Mouse (Mus musculus): ENCODE measurements around the gene Exoc2. TPM values are rescaled to one million over a fixed set of nuclear protein-coding genes. Genes with fewer than 3 reads are reported as not detected.

Gene Exoc2
- total RNA-seq, 1 experiment, result 22.8 TPM

DNA sequence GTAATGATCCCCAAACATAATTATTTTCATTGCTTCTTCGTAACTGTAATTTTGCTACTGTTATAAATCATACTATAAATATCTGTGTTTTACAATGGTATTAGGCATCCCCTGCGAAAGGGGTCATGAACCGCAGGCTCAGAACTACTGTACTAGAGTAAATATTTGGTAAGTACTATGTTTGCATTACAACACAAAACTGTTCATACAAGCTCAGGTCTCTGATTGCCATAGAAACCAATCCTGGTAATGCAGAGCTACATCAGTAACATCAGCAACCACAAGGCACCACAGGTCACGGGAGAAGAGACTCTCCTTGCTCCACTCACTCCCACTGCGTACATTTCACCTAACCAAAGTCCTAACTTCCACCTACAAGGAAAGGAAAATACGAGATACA is 49.6 kb downstream of the Exoc2 start:
- in situ Hi-C loops (cut with MboI; ENCODE audit: low sequenced_read_pairs in 2 of 2, unreplicated experiment in 2 of 2), result no loop called here
- H3K4me1 ChIP-seq (ENCODE audit: control insufficient read depth in 2 of 2, insufficient read depth in 2 of 2, low read length in 2 of 2, poor library complexity in 1 of 2), result no peaks in the 10 kb centered on the region
- H3K9me3 ChIP-seq (ENCODE audit: control insufficient read depth, insufficient read depth, low read depth, low read length), result no peaks in the 10 kb centered on the region
- no peak overlapping the region for H3K4me3 ChIP-seq (ENCODE audit: insufficient read depth in 1 of 2, low read depth in 1 of 2, low read length in 2 of 2, poor library complexity in 1 of 2, severe bottlenecking in 1 of 2)
- H3K36me3 ChIP-seq (ENCODE audit: control insufficient read depth, insufficient read depth, low read length, poor library complexity, severe bottlenecking), result no peaks in the 10 kb centered on the region; the same call in 1 of the 2 replicates
- no peak for DNase-seq (ENCODE audit: low read depth, low spot score)
- H3K27ac ChIP-seq (ENCODE audit: insufficient read depth, low read depth, low read length, poor library complexity, severe bottlenecking), result no peak overlapping the region
- H3K9ac ChIP-seq (ENCODE audit: insufficient read depth, low read depth, low read length, poor library complexity, severe bottlenecking), result no peak overlapping the region
- no peak for TF ChIP-seq CHD2 (IDR thresholded peaks at IDR 0.05; ENCODE audit: low read depth, low read length)

DNA sequence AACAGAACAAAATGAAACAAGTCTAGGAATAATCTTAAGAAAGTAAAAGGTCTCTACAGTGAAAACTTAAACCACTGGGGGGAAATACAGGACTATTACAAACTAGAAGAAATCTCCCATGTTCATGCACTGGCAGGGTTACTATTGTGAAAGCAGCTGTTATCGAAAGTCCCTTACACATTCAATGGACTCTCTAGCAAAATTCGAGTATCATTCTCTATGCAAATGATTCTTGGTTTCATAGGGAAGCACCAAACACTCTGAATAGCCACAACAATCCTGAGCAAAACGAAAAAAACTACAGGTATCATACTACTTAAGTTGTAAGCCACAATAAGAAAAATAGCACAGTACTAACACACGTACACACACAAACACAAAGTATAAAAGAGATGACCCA is 52.0 kb downstream of the Exoc2 start:
- in situ Hi-C loops (cut with MboI; ENCODE audit: low sequenced_read_pairs in 2 of 2, unreplicated experiment in 2 of 2), result no loop called here
- H3K27ac ChIP-seq (ENCODE audit: insufficient read depth, low read depth, low read length, poor library complexity, severe bottlenecking), result no peak overlapping the region
- no peak overlapping the region for H3K9ac ChIP-seq (ENCODE audit: insufficient read depth, low read depth, low read length, poor library complexity, severe bottlenecking)
- H3K36me3 ChIP-seq (ENCODE audit: control insufficient read depth, insufficient read depth, low read length, poor library complexity, severe bottlenecking), result no peaks in the 10 kb centered on the region
- TF ChIP-seq ZC3H11A (IDR thresholded peaks at IDR 0.05; ENCODE audit: borderline replicate concordance, low read depth, low read length), result no peak
- no peak for TF ChIP-seq MAFK (IDR thresholded peaks at IDR 0.05; ENCODE audit: insufficient read depth, low read depth, low read length)
- H3K9me3 ChIP-seq (ENCODE audit: control insufficient read depth, insufficient read depth, low read depth, low read length), result no peaks in the 10 kb centered on the region
- H3K4me1 ChIP-seq (ENCODE audit: control insufficient read depth in 2 of 2, insufficient read depth in 2 of 2, low read length in 2 of 2, poor library complexity in 1 of 2), result no peaks in the 10 kb centered on the region
- DNase-seq (ENCODE audit: low read depth, low spot score), result no peak
- no peak overlapping the region for H3K4me3 ChIP-seq (ENCODE audit: insufficient read depth in 1 of 2, low read depth in 1 of 2, low read length in 2 of 2, poor library complexity in 1 of 2, severe bottlenecking in 1 of 2)

- Histone ChIP-seq H3K4me3 (ENCODE audit: insufficient read depth in 1 of 2, low read depth in 1 of 2, low read length in 2 of 2, poor library complexity in 1 of 2, severe bottlenecking in 1 of 2) (no peak overlapping the region), H3K27ac (ENCODE audit: insufficient read depth, low read depth, low read length, poor library complexity, severe bottlenecking) (no peak overlapping the region), H3K4me1 (ENCODE audit: control insufficient read depth in 2 of 2, insufficient read depth in 2 of 2, low read length in 2 of 2, poor library complexity in 1 of 2) (no peaks in the 10 kb centered on the region), H3K9me3 (ENCODE audit: control insufficient read depth, insufficient read depth, low read depth, low read length) (no peaks in the 10 kb centered on the region), H3K9ac (ENCODE audit: insufficient read depth, low read depth, low read length, poor library complexity, severe bottlenecking) (no peak overlapping the region), H3K36me3 (ENCODE audit: control insufficient read depth, insufficient read depth, low read length, poor library complexity, severe bottlenecking) (no peaks in the 10 kb centered on the region; the same call in 1 of the 2 replicates)
- no peak for DNase-seq (ENCODE audit: low read depth, low spot score)
- in situ Hi-C loops (cut with MboI; ENCODE audit: low sequenced_read_pairs in 2 of 2, unreplicated experiment in 2 of 2), result no loop called here
- TF ChIP-seq ZNF384 (IDR thresholded peaks at IDR 0.05; ENCODE audit: low read depth, low read length) (no peak), HCFC1 (IDR thresholded peaks at IDR 0.05; ENCODE audit: borderline replicate concordance, insufficient read depth, low read length) (no peak), MAFK (IDR thresholded peaks at IDR 0.05; ENCODE audit: insufficient read depth, low read depth, low read length) (no peak), ZC3H11A (IDR thresholded peaks at IDR 0.05; ENCODE audit: borderline replicate concordance, low read depth, low read length) (no peak), CHD2 (IDR thresholded peaks at IDR 0.05; ENCODE audit: low read depth, low read length) (no peak)
Observed at GRCm38 (mm10) chr13:30913757-30914156, 60.1 kb downstream of the Exoc2 start.

DNA sequence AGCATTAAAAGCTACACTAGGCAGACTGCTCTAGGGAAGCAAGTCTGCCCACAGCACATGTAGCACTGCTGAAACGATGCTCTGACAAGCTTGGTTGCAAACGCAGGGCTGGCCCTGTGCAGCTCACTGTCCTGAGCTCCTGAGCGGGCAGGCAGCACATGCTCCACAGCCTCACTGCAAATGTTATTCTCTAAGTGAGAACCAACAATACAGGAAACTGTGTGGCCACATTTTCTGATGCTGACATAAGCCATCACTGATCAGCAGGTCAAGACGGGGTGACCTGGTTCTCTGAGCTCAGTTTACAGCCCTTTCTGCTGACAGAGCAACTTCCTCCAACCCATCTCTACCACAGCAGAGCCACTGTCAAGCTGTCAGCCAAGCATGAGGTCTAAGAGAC is 60.9 kb downstream of the Exoc2 start:
- H3K4me1 ChIP-seq (ENCODE audit: control insufficient read depth in 2 of 2, insufficient read depth in 2 of 2, low read length in 2 of 2, poor library complexity in 1 of 2), result no peaks in the 10 kb centered on the region
- no peak for DNase-seq (ENCODE audit: low read depth, low spot score)
- no peaks in the 10 kb centered on the region for H3K9me3 ChIP-seq (ENCODE audit: control insufficient read depth, insufficient read depth, low read depth, low read length)
- in situ Hi-C loops (cut with MboI; ENCODE audit: low sequenced_read_pairs in 2 of 2, unreplicated experiment in 2 of 2), result no loop called here
- no peak for TF ChIP-seq ZC3H11A (IDR thresholded peaks at IDR 0.05; ENCODE audit: borderline replicate concordance, low read depth, low read length)
- TF ChIP-seq MAFK (IDR thresholded peaks at IDR 0.05; ENCODE audit: insufficient read depth, low read depth, low read length), result 0 out of 2 replicates have a peak, but pooled peaks have one; percentile 5
- H3K36me3 ChIP-seq (ENCODE audit: control insufficient read depth, insufficient read depth, low read length, poor library complexity, severe bottlenecking), result no peaks in the 10 kb centered on the region; the same call in 1 of the 2 replicates
- no peak overlapping the region for H3K9ac ChIP-seq (ENCODE audit: insufficient read depth, low read depth, low read length, poor library complexity, severe bottlenecking)
- H3K27ac ChIP-seq (ENCODE audit: insufficient read depth, low read depth, low read length, poor library complexity, severe bottlenecking), result no peak overlapping the region
- H3K4me3 ChIP-seq (ENCODE audit: insufficient read depth in 1 of 2, low read depth in 1 of 2, low read length in 2 of 2, poor library complexity in 1 of 2, severe bottlenecking in 1 of 2), result no peak overlapping the region

GRCm38 (mm10) chr13:30911931-30912625 is 61.8 kb downstream of the Exoc2 start:
- in situ Hi-C loops (cut with MboI; ENCODE audit: low sequenced_read_pairs in 2 of 2, unreplicated experiment in 2 of 2), result no loop called here
- no peaks in the 10 kb centered on the region for H3K9me3 ChIP-seq (ENCODE audit: control insufficient read depth, insufficient read depth, low read depth, low read length)
- TF ChIP-seq CHD2 (IDR thresholded peaks at IDR 0.05; ENCODE audit: low read depth, low read length) (no peak), ZNF384 (IDR thresholded peaks at IDR 0.05; ENCODE audit: low read depth, low read length) (no peak), HCFC1 (IDR thresholded peaks at IDR 0.05; ENCODE audit: borderline replicate concordance, insufficient read depth, low read length) (no peak), MAFK (IDR thresholded peaks at IDR 0.05; ENCODE audit: insufficient read depth, low read depth, low read length) (no peak), ZC3H11A (IDR thresholded peaks at IDR 0.05; ENCODE audit: borderline replicate concordance, low read depth, low read length) (no peak)

More at GRCm38 (mm10) chr13:30911931-30912625, 61.8 kb downstream of the Exoc2 start:
- H3K4me3 ChIP-seq (ENCODE audit: insufficient read depth in 1 of 2, low read depth in 1 of 2, low read length in 2 of 2, poor library complexity in 1 of 2, severe bottlenecking in 1 of 2), result no peak overlapping the region
- no peak for DNase-seq (ENCODE audit: low read depth, low spot score)
- no peaks in the 10 kb centered on the region; the same call in 1 of the 2 replicates for H3K36me3 ChIP-seq (ENCODE audit: control insufficient read depth, insufficient read depth, low read length, poor library complexity, severe bottlenecking)
- no peak overlapping the region for H3K9ac ChIP-seq (ENCODE audit: insufficient read depth, low read depth, low read length, poor library complexity, severe bottlenecking)
- no peak overlapping the region for H3K27ac ChIP-seq (ENCODE audit: insufficient read depth, low read depth, low read length, poor library complexity, severe bottlenecking)
- no peaks in the 10 kb centered on the region for H3K4me1 ChIP-seq (ENCODE audit: control insufficient read depth in 2 of 2, insufficient read depth in 2 of 2, low read length in 2 of 2, poor library complexity in 1 of 2)

Measured in ES-E14 (cell line).